Mouse (Mus musculus): ENCODE measurements at regions not wholly inside any gene's neighbourhood (a gene's known extent, or its start where the extent isn't known, plus 50 kb on each side); places are given as distances from the start of the nearest gene placed in this dataset.

DNA sequence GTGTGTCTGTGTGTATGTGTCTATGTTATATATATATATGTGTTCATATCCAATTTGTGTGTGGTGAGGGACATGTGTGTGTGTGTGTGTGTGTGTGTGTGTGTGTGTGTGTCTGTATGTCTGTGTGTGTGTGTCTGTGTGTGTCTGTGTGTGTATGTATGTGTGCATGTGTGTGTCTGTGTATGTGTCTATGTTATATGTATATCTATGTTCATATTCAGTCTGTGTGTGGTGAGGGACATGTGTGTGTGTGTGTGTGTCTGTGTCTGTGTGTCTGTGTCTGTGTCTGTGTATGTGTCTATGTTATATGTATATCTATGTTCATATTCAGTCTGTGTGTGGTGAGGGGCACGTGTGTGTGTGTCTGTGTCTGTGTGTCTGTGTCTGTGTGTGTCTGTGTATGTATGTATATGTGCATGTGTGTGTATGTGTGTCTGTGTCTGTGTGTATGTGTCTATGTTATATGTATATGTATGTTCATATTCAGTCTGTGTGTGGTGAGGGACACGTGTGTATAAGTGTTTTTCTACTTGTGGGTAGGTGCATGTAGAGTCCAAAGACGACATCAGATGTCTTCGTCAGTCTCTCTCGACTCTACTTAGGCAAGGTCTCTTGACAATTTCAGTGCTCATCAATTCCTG is 370.5 kb upstream of the Slc7a11 start:
- H3K9me3 ChIP-seq, result no peaks in the 10 kb centered on the region
- no peak for DNase-seq (ENCODE audit: low spot score)
- no peaks in the 10 kb centered on the region for H3K4me1 ChIP-seq (replicated peaks)
- no peak overlapping the region for H3K27ac ChIP-seq
- no peaks in the 10 kb centered on the region for H3K27me3 ChIP-seq (ENCODE audit: insufficient read depth, poor library complexity, severe bottlenecking)
- WGBS, result 91% methylated on average over 5 of the region's 5 CpGs
- no peak overlapping the region for H3K4me3 ChIP-seq
- no peaks in the 10 kb centered on the region for H3K36me3 ChIP-seq

DNA sequence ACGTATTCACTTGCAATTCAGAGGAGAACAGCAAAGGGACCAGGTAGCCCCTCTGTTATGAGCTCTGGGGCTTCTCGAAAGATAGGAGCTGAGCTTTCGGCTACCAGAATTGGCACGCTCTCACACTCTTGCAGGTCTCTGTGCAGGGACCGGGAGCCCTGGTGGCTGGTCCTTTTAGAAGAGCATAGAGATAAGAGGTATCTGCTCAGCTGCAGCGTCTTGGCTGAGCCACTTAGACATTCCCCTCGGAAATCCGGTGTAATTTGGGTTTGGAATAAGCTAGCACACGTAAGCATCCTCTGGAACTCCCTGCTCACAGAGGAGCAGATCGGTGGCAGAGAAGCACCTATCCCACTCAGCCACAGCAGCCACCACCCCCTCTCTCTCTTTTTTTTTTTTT is 372.3 kb upstream of the Slc7a11 start:
- H3K4me3 ChIP-seq, result no peak overlapping the region
- H3K4me1 ChIP-seq (replicated peaks), result 0 out of 2 replicates have a peak, but pooled peaks cover 4% of the 10 kb centered on the region
- no peaks in the 10 kb centered on the region for H3K27me3 ChIP-seq (ENCODE audit: insufficient read depth, poor library complexity, severe bottlenecking)
- H3K36me3 ChIP-seq, result no peaks in the 10 kb centered on the region
- DNase-seq (ENCODE audit: low spot score), result no peak
- no peaks in the 10 kb centered on the region for H3K9me3 ChIP-seq
- no peak overlapping the region for H3K27ac ChIP-seq
- 90% methylated on average over 10 of the region's 10 CpGs for WGBS

DNA sequence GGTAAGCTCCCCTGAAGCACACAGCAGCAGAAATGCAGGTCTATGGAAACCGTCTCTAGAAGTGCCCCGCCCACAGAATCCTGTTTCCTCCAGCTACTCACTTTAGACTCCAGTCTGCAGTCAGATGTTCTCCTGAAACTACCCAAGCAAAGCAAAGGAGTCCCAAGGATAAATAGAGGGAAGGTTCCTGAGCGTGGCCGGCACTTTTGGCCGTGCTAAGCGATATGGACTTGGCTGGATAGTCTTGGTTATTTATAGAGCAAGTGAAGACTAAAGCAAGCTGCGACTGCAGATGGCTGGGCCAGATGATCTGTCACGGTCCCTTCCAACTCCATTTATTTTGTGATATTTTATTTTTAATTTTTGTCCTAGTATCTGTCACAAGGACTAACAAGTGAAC is 373.1 kb upstream of the Slc7a11 start:
- WGBS, result 88% methylated on average over 8 of the region's 8 CpGs
- Histone ChIP-seq H3K27ac (no peak overlapping the region), H3K36me3 (no peaks in the 10 kb centered on the region), H3K9me3 (no peaks in the 10 kb centered on the region), H3K4me1 (replicated peaks) (0 out of 2 replicates have a peak, but pooled peaks cover 4% of the 10 kb centered on the region), H3K4me3 (no peak overlapping the region), H3K27me3 (ENCODE audit: insufficient read depth, poor library complexity, severe bottlenecking) (no peaks in the 10 kb centered on the region)
- DNase-seq (ENCODE audit: low spot score), result no peak

DNA sequence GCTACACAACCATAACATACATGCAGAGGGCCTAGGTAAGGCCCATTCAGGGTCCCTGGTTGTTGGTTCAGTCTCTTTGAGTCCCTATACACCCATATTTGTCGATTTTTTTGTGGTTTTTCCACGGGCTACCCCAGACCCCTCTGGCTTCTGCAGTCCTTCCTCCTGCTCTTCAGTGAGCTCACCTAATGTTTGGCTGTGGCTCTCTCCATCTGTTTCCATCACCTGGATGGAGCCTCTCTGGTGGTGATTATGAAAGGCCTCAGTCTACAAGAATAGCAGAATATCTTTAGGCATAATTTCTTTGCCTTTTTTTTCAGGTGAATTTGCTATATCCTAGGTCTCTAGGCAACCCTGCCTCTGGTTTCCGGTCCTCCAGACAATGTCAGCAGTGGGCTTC is 373.9 kb upstream of the Slc7a11 start:
- WGBS, result 82% methylated on average over 3 of the region's 3 CpGs
- DNase-seq (ENCODE audit: low spot score), result no peak
- Histone ChIP-seq H3K27me3 (ENCODE audit: insufficient read depth, poor library complexity, severe bottlenecking) (no peaks in the 10 kb centered on the region), H3K4me3 (no peak overlapping the region), H3K27ac (no peak overlapping the region), H3K36me3 (no peaks in the 10 kb centered on the region), H3K9me3 (no peaks in the 10 kb centered on the region), H3K4me1 (replicated peaks) (0 out of 2 replicates have a peak, but pooled peaks cover 4% of the 10 kb centered on the region)

DNA sequence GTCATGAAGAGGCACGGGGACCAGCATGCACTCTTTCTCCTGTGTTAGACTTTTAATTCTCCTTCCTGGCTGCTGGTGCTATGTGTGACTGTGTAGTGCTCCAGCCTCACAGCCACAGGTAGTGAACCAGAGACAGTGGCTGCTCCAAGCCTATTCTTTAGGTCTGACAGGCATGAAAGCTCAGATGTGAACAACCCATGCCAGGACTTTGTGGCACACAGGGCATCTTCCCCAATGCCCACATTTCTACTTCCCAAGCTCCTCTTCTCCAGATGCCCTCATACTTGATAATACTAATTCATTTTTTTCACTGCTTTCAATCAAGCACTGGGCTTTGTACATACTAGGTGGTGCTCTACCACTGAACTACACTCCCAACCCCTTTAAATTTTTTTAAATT is 377.4 kb upstream of the Slc7a11 start:
- no peaks in the 10 kb centered on the region for H3K36me3 ChIP-seq
- H3K27ac ChIP-seq, result no peak overlapping the region
- DNase-seq (ENCODE audit: low spot score), result no peak
- 90% methylated on average over 1 of the region's 1 CpGs for WGBS
- no peak overlapping the region for H3K4me3 ChIP-seq
- no peaks in the 10 kb centered on the region for H3K27me3 ChIP-seq (ENCODE audit: insufficient read depth, poor library complexity, severe bottlenecking)
- peaks cover 4% of the 10 kb centered on the region; the same call in 1 of the 2 replicates for H3K4me1 ChIP-seq (replicated peaks)
- H3K9me3 ChIP-seq, result no peaks in the 10 kb centered on the region

DNA sequence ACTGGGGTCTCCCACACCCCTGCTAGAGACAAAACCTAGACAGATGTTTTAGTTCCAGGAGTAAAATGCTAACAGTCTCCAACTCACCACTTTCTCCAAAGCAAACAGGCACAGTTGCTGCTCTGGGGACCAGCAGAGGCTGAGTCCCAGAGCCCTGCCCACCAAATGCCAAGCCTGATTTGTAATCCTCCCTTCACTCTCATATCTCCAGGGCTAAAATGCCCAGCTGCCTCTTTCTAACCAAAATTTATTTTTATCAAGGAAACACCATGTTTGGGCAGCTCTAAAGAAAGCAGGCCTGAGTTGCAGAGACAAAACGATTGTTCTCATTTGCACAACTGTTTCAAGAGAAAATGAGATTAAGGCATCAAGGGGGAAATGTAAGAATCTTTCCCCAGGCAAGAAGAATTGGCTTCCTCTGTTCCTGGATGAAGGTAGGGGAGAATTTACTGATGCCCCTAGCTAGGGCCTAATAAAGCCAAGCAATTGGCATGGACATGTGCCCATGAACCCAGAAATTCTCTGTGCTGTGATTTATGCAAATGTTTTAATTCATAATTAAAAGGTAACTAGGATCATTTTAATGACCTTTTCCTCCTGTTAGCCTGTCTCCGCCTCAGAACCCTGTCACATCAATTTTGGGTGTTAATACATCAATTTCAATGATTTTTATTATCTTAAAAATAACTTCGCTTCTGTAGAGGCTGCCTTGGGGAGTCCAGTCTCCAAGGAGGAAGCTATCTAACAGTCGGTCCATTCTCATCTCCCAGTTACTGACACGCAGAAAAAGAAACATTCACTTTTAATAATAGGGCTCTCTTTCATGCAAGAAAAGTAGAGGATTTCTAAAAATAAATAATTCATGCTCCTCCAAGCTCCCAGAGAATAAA is 382.4 kb upstream of the Slc7a11 start:
- no peak overlapping the region for H3K27ac ChIP-seq
- H3K4me1 ChIP-seq (replicated peaks), result peaks cover 9% of the 10 kb centered on the region
- H3K27me3 ChIP-seq (ENCODE audit: insufficient read depth, poor library complexity, severe bottlenecking), result no peaks in the 10 kb centered on the region
- 75% methylated on average over 5 of the region's 5 CpGs for WGBS
- H3K9me3 ChIP-seq, result no peaks in the 10 kb centered on the region
- DNase-seq (ENCODE audit: low spot score), result no peak
- no peaks in the 10 kb centered on the region for H3K36me3 ChIP-seq
- no peak overlapping the region for H3K4me3 ChIP-seq

DNA sequence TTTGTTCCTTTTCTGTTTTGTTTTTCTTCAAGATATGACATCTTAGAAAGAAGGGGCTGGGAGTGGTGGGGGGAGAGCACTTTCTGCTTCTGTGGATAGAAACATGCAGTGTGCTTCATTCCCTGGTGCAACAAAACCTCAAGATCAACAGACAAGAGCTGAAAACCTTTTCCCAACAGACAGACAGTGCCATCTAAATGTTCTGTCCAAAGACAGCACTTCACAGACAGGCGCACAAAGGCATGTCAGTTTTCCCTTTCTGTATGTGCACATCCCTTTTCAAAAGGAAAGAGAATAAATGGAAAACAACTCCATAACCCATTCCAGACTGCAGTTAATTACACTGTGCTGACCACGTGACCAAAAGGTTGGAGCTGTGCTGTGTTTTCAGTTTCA is 383.0 kb upstream of the Slc7a11 start:
- Histone ChIP-seq H3K4me1 (replicated peaks) (peaks cover 9% of the 10 kb centered on the region), H3K27ac (no peak overlapping the region), H3K4me3 (no peak overlapping the region), H3K9me3 (no peaks in the 10 kb centered on the region), H3K27me3 (ENCODE audit: insufficient read depth, poor library complexity, severe bottlenecking) (no peaks in the 10 kb centered on the region), H3K36me3 (no peaks in the 10 kb centered on the region)
- no peak for DNase-seq (ENCODE audit: low spot score)
- 66% methylated on average over 2 of the region's 2 CpGs for WGBS

DNA sequence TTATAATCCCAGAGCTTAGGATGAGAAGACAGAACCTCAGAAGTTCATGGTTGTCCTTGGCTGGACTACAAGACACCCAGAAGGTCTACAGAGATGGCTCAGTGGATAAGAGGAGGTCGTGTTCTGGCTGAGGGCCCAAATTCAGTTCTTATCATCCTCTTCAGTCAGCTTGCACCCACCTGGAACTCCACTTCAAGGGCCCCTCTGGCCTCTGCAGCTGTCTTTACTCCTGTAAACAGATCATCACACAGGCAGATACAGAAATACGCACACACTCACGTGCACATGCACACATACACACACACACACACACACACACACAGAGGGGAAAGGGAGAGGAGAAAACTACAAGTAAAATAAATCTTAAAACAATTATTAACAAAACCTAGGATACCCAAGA is 385.8 kb upstream of the Slc7a11 start:
- H3K27me3 ChIP-seq (ENCODE audit: insufficient read depth, poor library complexity, severe bottlenecking), result no peaks in the 10 kb centered on the region
- no peaks in the 10 kb centered on the region for H3K36me3 ChIP-seq
- no peaks in the 10 kb centered on the region for H3K9me3 ChIP-seq
- no peak overlapping the region for H3K27ac ChIP-seq
- H3K4me3 ChIP-seq, result no peak overlapping the region
- no peak for DNase-seq (ENCODE audit: low spot score)
- peaks cover 9% of the 10 kb centered on the region for H3K4me1 ChIP-seq (replicated peaks)
- 84% methylated on average over 3 of the region's 3 CpGs for WGBS

DNA sequence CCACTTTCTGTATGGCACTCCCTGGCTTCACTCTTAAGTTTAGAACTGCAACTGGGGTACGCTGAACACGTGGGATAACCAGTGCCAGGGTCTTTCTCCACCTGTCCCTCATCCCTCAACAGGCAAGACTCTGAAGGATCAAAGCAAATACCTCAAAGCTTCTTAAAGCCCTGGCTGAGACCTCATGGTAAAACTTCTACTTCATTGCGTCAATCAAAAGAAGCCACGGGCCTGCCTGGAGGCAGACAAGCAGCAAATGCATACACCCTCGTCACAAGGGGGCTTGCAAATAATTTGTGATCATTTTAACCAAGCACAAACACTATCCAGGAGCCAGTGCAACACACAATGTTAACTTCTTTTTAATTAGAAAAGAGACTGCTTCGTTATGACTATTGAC is 387.0 kb upstream of the Slc7a11 start:
- Histone ChIP-seq H3K4me1 (replicated peaks) (peaks cover 9% of the 10 kb centered on the region), H3K9me3 (no peaks in the 10 kb centered on the region), H3K4me3 (no peak overlapping the region), H3K36me3 (no peaks in the 10 kb centered on the region), H3K27me3 (ENCODE audit: insufficient read depth, poor library complexity, severe bottlenecking) (no peaks in the 10 kb centered on the region), H3K27ac (no peak overlapping the region)
- no peak for DNase-seq (ENCODE audit: low spot score)
- 83% methylated on average over 6 of the region's 6 CpGs for WGBS

DNA sequence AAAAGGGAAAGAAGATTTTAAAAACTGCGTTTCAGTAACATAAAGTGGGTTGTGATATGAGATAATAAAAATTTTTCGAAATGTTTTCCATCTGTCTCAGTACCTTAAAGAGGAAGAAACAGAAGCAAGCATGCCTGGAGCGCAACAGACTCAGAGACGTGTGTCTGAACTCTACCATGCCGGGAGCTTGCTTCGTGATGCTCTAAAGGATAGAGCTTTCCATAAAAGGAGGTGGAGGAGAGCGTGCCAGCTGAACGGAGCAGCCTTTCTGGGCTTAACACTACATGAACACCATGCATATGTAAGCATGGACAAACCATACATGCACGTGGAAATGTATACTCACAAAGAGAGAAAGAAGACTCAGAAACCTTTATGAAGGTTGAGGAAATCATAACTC is 387.5 kb upstream of the Slc7a11 start:
- 87% methylated on average over 9 of the region's 9 CpGs for WGBS
- no peak for DNase-seq (ENCODE audit: low spot score)
- Histone ChIP-seq H3K9me3 (no peaks in the 10 kb centered on the region), H3K36me3 (no peaks in the 10 kb centered on the region), H3K4me1 (replicated peaks) (peaks cover 8% of the 10 kb centered on the region; the same call in 1 of the 2 replicates), H3K27ac (no peak overlapping the region), H3K27me3 (ENCODE audit: insufficient read depth, poor library complexity, severe bottlenecking) (no peaks in the 10 kb centered on the region), H3K4me3 (no peak overlapping the region)

DNA sequence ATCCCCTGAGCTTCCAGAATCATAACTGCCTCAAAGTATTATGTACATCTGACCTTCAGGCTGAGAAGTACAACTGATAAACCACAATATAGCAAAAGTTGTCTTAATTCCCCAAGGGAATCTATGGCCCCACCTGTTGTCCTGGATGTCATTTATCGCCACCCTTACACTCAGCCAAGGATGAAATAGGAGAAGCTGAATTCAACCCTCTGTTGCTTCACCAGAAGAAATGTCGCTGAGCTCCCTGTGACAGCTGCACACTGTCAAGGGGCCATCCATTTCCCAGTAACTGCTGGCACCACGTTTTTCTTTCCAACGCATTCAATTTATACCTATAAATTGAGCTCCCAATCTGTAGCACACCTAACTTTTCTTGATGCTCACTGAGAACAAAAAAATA is 382.0 kb upstream of the Noct start:
- DNase-seq (ENCODE audit: low spot score), result no peak
- Histone ChIP-seq H3K4me3 (no peak overlapping the region), H3K9me3 (no peaks in the 10 kb centered on the region), H3K27ac (no peak overlapping the region), H3K36me3 (no peaks in the 10 kb centered on the region), H3K4me1 (replicated peaks) (no peaks in the 10 kb centered on the region), H3K27me3 (ENCODE audit: insufficient read depth, poor library complexity, severe bottlenecking) (no peaks in the 10 kb centered on the region)
- WGBS, result 67% methylated on average over 4 of the region's 4 CpGs

DNA sequence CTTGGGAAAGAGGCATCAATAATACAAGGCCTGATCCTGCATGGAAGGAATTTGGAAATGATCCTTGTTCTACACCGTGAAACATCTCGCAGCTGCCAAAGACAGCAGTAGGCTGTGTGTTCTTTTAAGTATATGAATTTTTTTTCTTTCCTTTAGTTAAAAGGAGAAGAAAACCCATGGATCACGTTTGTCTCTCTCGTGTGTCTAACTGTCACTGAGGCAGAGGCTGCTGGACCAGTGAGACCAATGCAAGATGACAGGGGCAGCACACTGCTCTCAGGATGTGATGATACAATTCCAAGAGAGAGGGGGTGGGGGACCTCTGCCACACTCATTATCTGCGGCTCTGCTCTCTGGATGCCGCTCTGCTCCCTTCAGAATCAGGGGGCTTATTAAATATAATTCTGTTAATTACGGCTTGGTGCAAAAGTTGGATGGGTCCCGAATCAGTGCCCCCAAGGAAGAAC is 379.4 kb upstream of the Noct start:
- 85% methylated on average over 8 of the region's 8 CpGs for WGBS
- no peaks in the 10 kb centered on the region for H3K36me3 ChIP-seq
- H3K27ac ChIP-seq, result no peak overlapping the region
- no peak for DNase-seq (ENCODE audit: low spot score)
- H3K27me3 ChIP-seq (ENCODE audit: insufficient read depth, poor library complexity, severe bottlenecking), result no peaks in the 10 kb centered on the region
- no peaks in the 10 kb centered on the region for H3K9me3 ChIP-seq
- no peaks in the 10 kb centered on the region for H3K4me1 ChIP-seq (replicated peaks)
- no peak overlapping the region for H3K4me3 ChIP-seq

DNA sequence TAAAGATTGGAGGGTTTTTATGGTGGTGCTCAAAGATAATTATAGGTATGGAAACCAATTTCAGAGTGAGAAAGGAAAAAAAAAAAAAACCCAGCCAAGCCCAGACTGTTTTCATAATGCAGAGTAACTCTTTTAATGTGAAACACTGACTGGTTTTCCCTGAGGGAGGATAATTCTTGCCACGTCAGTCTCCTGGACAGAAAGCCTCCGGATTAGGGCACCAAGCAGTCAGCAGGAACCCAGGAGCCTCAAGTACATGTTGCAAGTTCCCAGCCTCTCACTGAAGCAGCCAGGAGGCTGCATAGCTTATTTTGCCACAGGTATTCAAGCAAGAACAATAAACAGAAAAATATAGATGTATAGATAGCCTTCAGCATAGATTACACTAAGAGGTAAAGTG is 378.9 kb upstream of the Noct start:
- DNase-seq (ENCODE audit: low spot score), result no peak
- Histone ChIP-seq H3K27me3 (ENCODE audit: insufficient read depth, poor library complexity, severe bottlenecking) (no peaks in the 10 kb centered on the region), H3K9me3 (no peaks in the 10 kb centered on the region), H3K4me3 (no peak overlapping the region), H3K36me3 (no peaks in the 10 kb centered on the region), H3K4me1 (replicated peaks) (no peaks in the 10 kb centered on the region), H3K27ac (no peak overlapping the region)
- 62% methylated on average over 2 of the region's 2 CpGs for WGBS
